Mouse (Mus musculus) lung, postnatal 0 days (tissue): ENCODE measurements around the gene Nkx2-4. TPM values are rescaled to one million over a fixed set of nuclear protein-coding genes. Genes with fewer than 3 reads are reported as not detected.

Experiments used
- ATAC-seq: fragments of 200-750 bp; cut with Nextera tagmentation; 2 replicates; pipeline ENCODE4 v1.8.0; 2017; ENCODE audit warnings: moderate library complexity
- DNase-seq: peaks from one replicate; pipeline ENCODE4 v3.0.0-alpha.2; 2016; ENCODE audit warnings: low spot score
- H3K27ac ChIP-seq: fragments of 300-500 bp; sonication (generic); 2 replicates; pipeline ENCODE4 v1.5.1; 2014; ENCODE audit warnings: antibody characterized with exemption, mild to moderate bottlenecking, low read length, mixed read lengths
- H3K27me3 ChIP-seq: fragments of 300-500 bp; sonication (generic); replicated peaks from 2 replicates; pipeline ENCODE4 v1.6.1; 2014; ENCODE audit warnings: low read length, mixed read lengths; ENCODE audit not compliant: insufficient read depth
- H3K36me3 ChIP-seq: fragments of 300-500 bp; sonication (generic); 2 replicates; pipeline ENCODE4 v1.6.1; 2014; ENCODE audit warnings: low read length, mixed read lengths; ENCODE audit not compliant: insufficient read depth
- H3K4me1 ChIP-seq: fragments of 300-500 bp; sonication (generic); 2 replicates; pipeline ENCODE4 v1.6.1; 2014; ENCODE audit warnings: antibody characterized with exemption, low read depth, low read length, mixed read lengths; ENCODE audit not compliant: insufficient read depth
- H3K4me2 ChIP-seq: fragments of 300-500 bp; sonication (generic); replicated peaks from 2 replicates; pipeline ENCODE4 v1.6.1; 2014; ENCODE audit warnings: low read depth, mild to moderate bottlenecking, low read length, moderate library complexity, mixed read lengths
- H3K4me3 ChIP-seq: fragments of 300-500 bp; sonication (generic); 2 replicates; pipeline ENCODE4 v1.5.1; 2014; ENCODE audit warnings: low read depth, low read length
- H3K9ac ChIP-seq: fragments of 300-500 bp; sonication (generic); replicated peaks from 2 replicates; pipeline ENCODE4 v1.6.1; 2014; ENCODE audit warnings: low read depth, mild to moderate bottlenecking
- H3K9me3 ChIP-seq: fragments of 300-500 bp; sonication (generic); 2 replicates; pipeline ENCODE4 v1.6.1; 2016; ENCODE audit warnings: low read length, mixed read lengths
- CTCF ChIP-seq: IDR thresholded peaks from 2 replicates; pipeline ENCODE4 v1.5.1; 2016; ENCODE audit warnings: antibody characterized with exemption, mild to moderate bottlenecking
- EP300 ChIP-seq: IDR thresholded peaks from 2 replicates; pipeline ENCODE4 v1.6.1; 2016; ENCODE audit warnings: antibody characterized with exemption, mild to moderate bottlenecking, control low read depth
- WGBS: fragments of 180-500 bp; shearing (Covaris S2); extraction: QIAGEN DNeasy Blood & Tissue Kit; methylation state at CpG from one replicate; pipeline ENCODE4 v1.1.7; 2014; 5-methylcytosine and 5-hydroxymethylcytosine counted together
- polyA plus RNA-seq: library from polyadenylated mRNA; unstranded; fragments of >200 nt; fragmentation: Nextera tagmentation; extraction: Ambion mirVana; gene quantifications from 2 replicates; pipeline ENCODE4 v1.2.1, GENCODE M21; 2015

The Nkx2-4 gene
- polyA plus RNA-seq, 1 experiment from 2014 or later, result not detected

GRCm38 (mm10) chr2:147083471-147084365, 1.5 kb downstream of the Nkx2-4 start:
- Histone ChIP-seq H3K4me2 (peak overlapping the region; percentile 66), H3K27me3 (peaks cover 44% of the 10 kb centered on the region), H3K4me1 (no peaks in the 10 kb centered on the region; the same call in 1 of the 2 replicates), H3K9me3 (no peaks in the 10 kb centered on the region), H3K27ac (no peak overlapping the region), H3K4me3 (peak overlapping the region; percentile 46), H3K36me3 (no peaks in the 10 kb centered on the region), H3K9ac (no peak overlapping the region)
- 1% methylated on average over 68 of the region's 72 CpGs for WGBS
- TF ChIP-seq EP300 (no peak), CTCF (no peak)
- DNase-seq (peak; percentile 32), ATAC-seq (peak; percentile 40; the same call in 1 of the 2 replicates)

DNA sequence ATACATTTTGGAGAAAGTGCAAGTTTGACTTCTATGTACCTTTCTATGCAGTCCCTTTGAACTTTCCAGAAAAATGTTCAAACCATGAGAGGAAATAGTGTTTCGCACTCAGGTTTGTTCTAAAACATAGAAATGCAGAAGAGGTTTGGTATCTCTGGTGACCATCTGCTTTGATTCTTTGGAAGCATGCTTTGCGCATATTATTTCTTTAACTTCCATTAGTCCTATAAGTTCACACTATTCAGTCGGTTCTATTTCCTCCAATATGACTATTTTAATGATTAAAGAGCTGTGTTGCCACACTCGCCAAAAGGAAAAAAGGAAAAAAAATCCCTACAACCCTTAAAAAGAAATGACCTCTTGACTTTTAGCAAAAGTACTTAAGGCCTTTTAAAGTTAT, 2.9 kb downstream of the Nkx2-4 start:
- Histone ChIP-seq H3K4me1 (no peaks in the 10 kb centered on the region; the same call in 1 of the 2 replicates), H3K27me3 (peaks cover 40% of the 10 kb centered on the region), H3K36me3 (no peaks in the 10 kb centered on the region), H3K9ac (no peak overlapping the region), H3K4me3 (no peak overlapping the region), H3K4me2 (no peak overlapping the region), H3K9me3 (no peaks in the 10 kb centered on the region), H3K27ac (no peak overlapping the region)
- TF ChIP-seq EP300, result no peak
- no peak for TF ChIP-seq CTCF
- WGBS, result 67% methylated on average over 4 of the region's 4 CpGs
- DNase-seq (no peak), ATAC-seq (no peak)

GRCm38 (mm10) chr2:147074399-147074798, 10.8 kb downstream of the Nkx2-4 start:
- Histone ChIP-seq H3K4me2 (no peak overlapping the region), H3K27ac (no peak overlapping the region), H3K4me1 (no peaks in the 10 kb centered on the region), H3K9me3 (no peaks in the 10 kb centered on the region), H3K27me3 (no peaks in the 10 kb centered on the region), H3K4me3 (no peak overlapping the region), H3K36me3 (0 out of 2 replicates have a peak, but pooled peaks cover 17% of the 10 kb centered on the region), H3K9ac (no peak overlapping the region)
- 91% methylated on average over 4 of the region's 4 CpGs for WGBS
- DNase-seq (no peak), ATAC-seq (no peak)
- TF ChIP-seq EP300 (no peak), CTCF (no peak)

- DNase-seq, result no peak
- Histone ChIP-seq H3K4me2 (no peak overlapping the region), H3K9me3 (no peaks in the 10 kb centered on the region), H3K4me1 (no peaks in the 10 kb centered on the region), H3K36me3 (0 out of 2 replicates have a peak, but pooled peaks cover 17% of the 10 kb centered on the region), H3K27ac (no peak overlapping the region), H3K4me3 (no peak overlapping the region), H3K27me3 (no peaks in the 10 kb centered on the region), H3K9ac (no peak overlapping the region)
- ATAC-seq, result no peak
- no peak for TF ChIP-seq EP300
- TF ChIP-seq CTCF, result no peak
- WGBS, result 90% methylated on average over 2 of the region's 2 CpGs
Measured at GRCm38 (mm10) chr2:147073962-147074361, 11.3 kb downstream of the Nkx2-4 start.

GRCm38 (mm10) chr2:147070305-147070704, 14.9 kb downstream of the Nkx2-4 start:
- Histone ChIP-seq H3K27me3 (no peaks in the 10 kb centered on the region), H3K4me2 (no peak overlapping the region), H3K9me3 (no peaks in the 10 kb centered on the region), H3K4me3 (no peak overlapping the region), H3K27ac (no peak overlapping the region), H3K4me1 (no peaks in the 10 kb centered on the region), H3K9ac (no peak overlapping the region), H3K36me3 (0 out of 2 replicates have a peak, but pooled peaks cover 13% of the 10 kb centered on the region)
- ATAC-seq (no peak), DNase-seq (no peak)
- WGBS, result 82% methylated on average over 1 of the region's 1 CpGs
- TF ChIP-seq CTCF (no peak), EP300 (no peak)

DNA sequence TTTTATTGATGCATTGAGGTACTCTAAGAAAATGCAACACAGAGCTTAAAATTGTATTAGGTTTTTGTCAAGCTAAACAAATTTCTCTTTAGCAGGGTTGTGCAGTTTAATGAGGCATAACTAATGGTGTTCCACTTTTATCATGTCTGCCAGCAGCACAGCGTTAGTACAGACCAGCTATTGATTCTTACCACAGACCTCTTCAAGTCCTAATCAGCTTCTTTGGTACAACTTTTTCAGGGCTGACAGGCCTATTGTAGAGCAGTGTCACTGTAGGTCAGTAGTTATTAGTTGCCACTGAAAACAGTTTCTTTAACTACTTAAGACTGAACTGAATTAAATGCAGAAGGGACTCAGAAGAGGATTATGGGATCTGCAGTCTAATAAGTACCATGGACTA, 16.2 kb downstream of the Nkx2-4 start:
- Histone ChIP-seq H3K27me3 (no peaks in the 10 kb centered on the region), H3K4me3 (no peak overlapping the region), H3K36me3 (0 out of 2 replicates have a peak, but pooled peaks cover 18% of the 10 kb centered on the region), H3K27ac (no peak overlapping the region), H3K9ac (no peak overlapping the region), H3K4me2 (no peak overlapping the region), H3K9me3 (no peaks in the 10 kb centered on the region), H3K4me1 (no peaks in the 10 kb centered on the region)
- WGBS, result 79% methylated on average over 1 of the region's 1 CpGs
- DNase-seq (no peak), ATAC-seq (no peak)
- TF ChIP-seq CTCF (no peak), EP300 (no peak)
